Mouse (Mus musculus) layer of hippocampus, postnatal 36 days (tissue): ENCODE results near the gene Thop1. TPM values are rescaled to one million over a fixed set of nuclear protein-coding genes. Genes with fewer than 3 reads are reported as not detected.

Experiments
- DNase-seq, 2 experiments: peaks; one replicate each; pipeline ENCODE4 v3.0.0; 2022
- microRNA-seq, 2 experiments: library from miRNA; unstranded; fragments of <30 nt; microRNA quantifications; one replicate each; pipeline ENCODE4 v1.2.0; 2021
- total RNA-seq, 2 experiments: library from RNA; stranded (reverse); gene quantifications; 2 replicates each; pipeline ENCODE4 v1.2.3; 2021

Gene Thop1
- total RNA-seq, 2 experiments from 2014 or later, result 48.9 to 55.3 TPM

GRCm38 (mm10) chr10:81119625-81120024 lies 49.8 kb downstream of the Thop1 start:
- no peak for DNase-seq

- DNase-seq, result no peak
Observed at GRCm38 (mm10) chr10:81120650-81121049, 50.8 kb downstream of the Thop1 start.

DNA sequence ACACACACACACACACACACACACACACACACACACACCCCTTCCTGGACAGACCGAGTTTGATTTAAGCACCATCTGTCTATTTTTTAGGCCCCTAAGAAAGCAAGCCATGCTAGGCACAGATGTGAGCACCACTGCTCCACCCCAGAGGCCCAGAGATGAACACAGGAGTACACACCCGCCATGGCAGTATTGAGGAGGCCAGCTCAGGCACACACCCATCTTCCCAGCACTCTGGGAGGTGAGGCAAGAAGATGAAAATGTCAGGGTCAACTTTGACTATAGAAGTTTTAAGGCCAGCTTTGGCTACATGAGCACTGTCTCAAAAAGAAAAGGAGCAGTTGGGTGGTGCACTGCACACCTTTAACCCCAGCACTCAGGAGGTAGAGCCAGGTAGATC lies 53.1 kb downstream of the Thop1 start:
- no peak for DNase-seq

DNA sequence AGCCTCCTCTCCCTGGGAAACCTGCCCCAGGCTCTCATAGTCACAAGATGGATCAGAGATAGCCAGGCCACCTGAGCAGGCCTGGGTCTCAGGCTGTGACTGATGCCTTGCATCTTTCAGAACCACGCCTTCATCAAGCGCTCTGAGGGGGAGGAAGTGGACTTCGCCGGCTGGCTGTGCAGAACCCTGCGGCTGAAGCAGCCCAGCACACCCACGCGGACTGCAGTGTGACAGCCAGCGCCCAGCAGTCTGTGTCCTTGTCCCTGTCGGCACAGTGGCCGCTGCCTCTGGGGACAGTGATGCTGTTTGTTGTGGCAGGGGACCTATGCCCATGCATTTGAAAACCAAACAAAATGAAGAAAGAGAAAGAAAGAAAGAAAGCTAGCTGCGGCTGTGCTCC lies 53.7 kb downstream of the Thop1 start:
- no peak for DNase-seq

Small RNA genes lying within 50 kb of the gene (microRNA-seq; reads per million reads assigned to microRNA genes)
- gene Mir5615-1 (0 reads per million in 2 experiments), gene Mir5615-2 (0 reads per million in 2 experiments)

Other genes starting within 250 kb of the Thop1 start
- gene Oaz1, start 243.4 kb upstream of the Thop1 start, total RNA-seq, result 100 to 1,000 TPM; 484 to 486 TPM
- gene Lingo3, start 226.0 kb upstream of the Thop1 start, total RNA-seq, result 10 to 100 TPM; 40.1 to 47.7 TPM
- 10 to 100 TPM; 40.0 to 47.7 TPM for gene Lsm7, start 214.8 kb upstream of the Thop1 start, total RNA-seq
- 10 to 100 TPM; 56.0 to 67.0 TPM for gene Sppl2b, start 214.8 kb upstream of the Thop1 start, total RNA-seq
- gene Tmprss9, start 198.2 kb upstream of the Thop1 start, total RNA-seq, result under 1 TPM; 0.15 to 0.40 TPM
- gene Timm13, start 169.1 kb upstream of the Thop1 start, total RNA-seq, result 100 to 1,000 TPM; 142 to 144 TPM
- 10 to 100 TPM; 19.6 to 19.7 TPM for gene Lmnb2, start 151.8 kb upstream of the Thop1 start, total RNA-seq
- gene Gadd45b, start 140.0 kb upstream of the Thop1 start, total RNA-seq, result 10 to 100 TPM; 17.7 to 19.1 TPM
- gene Gng7, start 55.1 kb upstream of the Thop1 start, total RNA-seq, result 100 to 1,000 TPM; 161 to 175 TPM
- 10 to 100 TPM; 96.5 to 98.1 TPM for gene Diras1, start 44.4 kb upstream of the Thop1 start, total RNA-seq
- 10 to 100 TPM; 69.6 to 71.4 TPM for gene Slc39a3, start 32.6 kb upstream of the Thop1 start, total RNA-seq
- 100 to 1,000 TPM; 174 to 175 TPM for gene Sgta, start 9.9 kb upstream of the Thop1 start, total RNA-seq
- gene Creb3l3, start 28.8 kb downstream of the Thop1 start, total RNA-seq, result under 1 TPM; 0.52 to 0.71 TPM
- gene Map2k2, start 35.9 kb downstream of the Thop1 start, total RNA-seq, result 100 to 1,000 TPM; 132 to 141 TPM
- gene Zbtb7a, start 65.2 kb downstream of the Thop1 start, total RNA-seq, result 100 to 1,000 TPM; 109 to 116 TPM
- 10 to 100 TPM; 26.2 to 29.8 TPM for gene Pias4, start 97.9 kb downstream of the Thop1 start, total RNA-seq
- gene Eef2, start 106.6 kb downstream of the Thop1 start, total RNA-seq, result 100 to 1,000 TPM; 868 to 892 TPM
- 10 to 100 TPM; 65.6 to 77.8 TPM for gene Dapk3, start 113.0 kb downstream of the Thop1 start, total RNA-seq
- not detected for gene 4930442H23Rik, start 113.8 kb downstream of the Thop1 start, total RNA-seq
- gene Nmrk2, start 132.0 kb downstream of the Thop1 start, total RNA-seq, result under 1 TPM; 0.20 to 0.25 TPM
- 100 to 1,000 TPM; 150 TPM for gene Atcay, start 160.8 kb downstream of the Thop1 start, total RNA-seq
- gene Zfr2, start 163.1 kb downstream of the Thop1 start, total RNA-seq, result 10 to 100 TPM; 65.7 to 70.0 TPM
- 100 to 1,000 TPM; 227 to 236 TPM for gene Matk, start 182.9 kb downstream of the Thop1 start, total RNA-seq
- 10 to 100 TPM; 32.3 to 36.0 TPM for gene Mrpl54, start 196.9 kb downstream of the Thop1 start, total RNA-seq
- 10 to 100 TPM; 39.3 to 56.0 TPM for gene Apba3, start 196.9 kb downstream of the Thop1 start, total RNA-seq
- 1 to 10 TPM in 1 of 2 experiments, under 1 TPM in 1; 0.65 to 1.7 TPM for gene Tjp3, start 221.5 kb downstream of the Thop1 start, total RNA-seq
- 100 to 1,000 TPM; 301 to 304 TPM for gene Pip5k1c, start 222.9 kb downstream of the Thop1 start, total RNA-seq